Mouse (Mus musculus) brain, embryonic 14.5 days (tissue): ENCODE results near the gene Neurl1b.

Source experiments
- CTCF ChIP-seq: fragments of 200-500 bp; IDR thresholded peaks from 2 replicates; pipeline ENCODE4 v1.5.1; 2012; ENCODE audit warnings: inconsistent platforms, mild to moderate bottlenecking, moderate library complexity, borderline replicate concordance; ENCODE audit not compliant: insufficient read depth, insufficient read length; ENCODE audit errors: extremely low read depth
- POLR2A ChIP-seq: fragments of 200-500 bp; IDR thresholded peaks from 2 replicates; pipeline ENCODE4 v1.6.1; 2012; ENCODE audit warnings: mild to moderate bottlenecking, inconsistent platforms, borderline replicate concordance; ENCODE audit not compliant: poor library complexity, insufficient read depth, insufficient read length, severe bottlenecking; ENCODE audit errors: extremely low read depth

- TF ChIP-seq POLR2A (no peak), CTCF (no peak)
Observed at GRCm38 (mm10) chr17:26492246-26492645, 77.6 kb downstream of the Neurl1b start.
